Mouse (Mus musculus) liver, adult 2 months (tissue): Measurements from ENCODE around the gene Prlr.

Source experiments
- CTCF ChIP-seq: fragments of 200-500 bp; IDR thresholded peaks from 2 replicates; pipeline ENCODE4 v1.5.1; 2011; ENCODE audit warnings: low read depth, low read length, control low read depth
- POLR2A ChIP-seq: fragments of 200-500 bp; IDR thresholded peaks from 2 replicates; pipeline ENCODE4 v1.6.1; 2011; ENCODE audit warnings: low read length, control low read depth; ENCODE audit not compliant: insufficient read depth; ENCODE audit errors: extremely low read depth

GRCm38 (mm10) chr15:10366331-10366730 lies 189.3 kb downstream of the Prlr start:
- TF ChIP-seq POLR2A (no peak), CTCF (no peak)
